In the genomic region with DNA sequence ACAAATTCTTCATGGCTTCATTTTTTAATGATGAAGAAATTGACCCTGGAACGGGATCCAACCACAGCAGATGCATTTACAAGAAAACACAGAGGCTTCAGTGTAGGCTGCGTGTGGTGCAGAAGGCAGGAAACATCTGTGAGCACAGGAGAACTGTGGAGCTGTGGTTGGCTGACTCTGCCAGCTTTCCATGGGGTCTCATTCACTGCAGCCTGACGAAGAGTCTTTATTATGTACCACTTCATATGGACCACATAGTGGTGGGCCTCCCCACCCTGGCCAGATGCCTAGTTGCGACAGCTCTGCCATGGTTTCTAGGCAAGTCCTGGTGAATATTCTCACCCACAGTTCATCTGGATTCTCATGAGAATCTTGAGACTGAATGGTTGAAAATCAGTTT, we compare ENCODE assay signal across 15 mouse cellular contexts.
DNase-seq lines count a peak whose midpoint lies in the region; ATAC-seq lines count a peak whose summit lies in the region.
"Had no signal": no experiment of that assay in that cellular context is flagged by ENCODE, and none has a peak within 500 bp of the region (broad histone marks: within the 10 kb centered on the region; RNA-seq: fewer than 3 reads in every experiment).

No protein-coding gene starts in this region.

- H3K4me1 ChIP-seq in hindbrain, embryonic 16.5 days (ENCODE audit: control insufficient read depth, insufficient read depth, low read depth, low read length): no peaks in the 10 kb centered on the region
- H3K4me1 ChIP-seq in hindbrain, embryonic 12.5 days: no peaks in the 10 kb centered on the region
- H3K4me1 ChIP-seq in midbrain, embryonic 15.5 days: no peaks in the 10 kb centered on the region
- H3K4me1 ChIP-seq: liver, embryonic 13.5 days; midbrain, embryonic 12.5 days; neural tube, embryonic 12.5 days had no signal

- DNase-seq in thymus, postnatal 0 days (ENCODE audit: low spot score): peak; percentile 26
- no peak for DNase-seq in thymus, adult 18-20 months
- peak; percentile 5 to 13 for DNase-seq in layer of hippocampus, postnatal 14 days (ENCODE audit: low spot score in 2 of 2)
- DNase-seq in adrenal gland, adult 8-10 months: no peak
- DNase-seq: cerebellum, adult 2 months; liver, embryonic 13.5 days; retina, postnatal 1 day had no signal

- 59% methylated on average over 4 of the region's 4 CpGs for WGBS in hindbrain, embryonic 16.5 days
- WGBS in hindbrain, embryonic 12.5 days: 66% methylated on average over 4 of the region's 4 CpGs
- 77% methylated on average over 4 of the region's 4 CpGs for WGBS in midbrain, embryonic 15.5 days

- peak; percentile 78 for ATAC-seq in hindbrain, embryonic 16.5 days
- no peak for ATAC-seq in hindbrain, embryonic 12.5 days (ENCODE audit: low FRiP score)
- peak; percentile 99 for ATAC-seq in megakaryocyte progenitor cell, adult 5-6 weeks (replicated peaks; ENCODE audit: poor library complexity)
- no peak for ATAC-seq in midbrain, embryonic 15.5 days (replicated peaks)

- no peak overlapping the region for H3K9ac ChIP-seq in hindbrain, embryonic 16.5 days (ENCODE audit: low read depth, low read length)
- H3K9ac ChIP-seq in hindbrain, embryonic 12.5 days: no peak overlapping the region
- H3K9ac ChIP-seq in midbrain, embryonic 15.5 days: no peak overlapping the region
- H3K9ac ChIP-seq: liver, embryonic 13.5 days; midbrain, embryonic 12.5 days; neural tube, embryonic 12.5 days had no signal

- no peak overlapping the region for H3K27ac ChIP-seq in hindbrain, embryonic 16.5 days (ENCODE audit: low read depth, low read length)
- H3K27ac ChIP-seq in hindbrain, embryonic 12.5 days: no peak overlapping the region
- H3K27ac ChIP-seq in midbrain, embryonic 15.5 days: no peak overlapping the region
- H3K27ac ChIP-seq: left cerebral cortex, adult 2 months; liver, embryonic 13.5 days; midbrain, embryonic 12.5 days; neural tube, embryonic 12.5 days had no signal

- no peak overlapping the region for H3K4me3 ChIP-seq in hindbrain, embryonic 16.5 days (ENCODE audit: low read length)
- no peak overlapping the region for H3K4me3 ChIP-seq in hindbrain, embryonic 12.5 days
- H3K4me3 ChIP-seq in midbrain, embryonic 15.5 days: no peak overlapping the region
- H3K4me3 ChIP-seq: left cerebral cortex, adult 2 months; liver, embryonic 13.5 days; midbrain, embryonic 12.5 days; neural tube, embryonic 12.5 days had no signal

- no peaks in the 10 kb centered on the region for H3K36me3 ChIP-seq in hindbrain, embryonic 16.5 days (ENCODE audit: control insufficient read depth, insufficient read depth, low read length)
- H3K36me3 ChIP-seq in hindbrain, embryonic 12.5 days: no peaks in the 10 kb centered on the region
- H3K36me3 ChIP-seq in midbrain, embryonic 15.5 days (replicated peaks): no peaks in the 10 kb centered on the region
- H3K36me3 ChIP-seq: liver, embryonic 13.5 days; midbrain, embryonic 12.5 days; neural tube, embryonic 12.5 days had no signal

- H3K4me2 ChIP-seq in hindbrain, embryonic 16.5 days (ENCODE audit: low read length): no peak overlapping the region
- H3K4me2 ChIP-seq in hindbrain, embryonic 12.5 days (replicated peaks): no peak overlapping the region
- H3K4me2 ChIP-seq in midbrain, embryonic 15.5 days: no peak overlapping the region
- H3K4me2 ChIP-seq: heart, embryonic 11.5 days; liver, embryonic 13.5 days; midbrain, embryonic 12.5 days; neural tube, embryonic 12.5 days had no signal

- H3K9me3 ChIP-seq in hindbrain, embryonic 16.5 days (ENCODE audit: control insufficient read depth, low read length): no peaks in the 10 kb centered on the region
- H3K9me3 ChIP-seq in hindbrain, embryonic 12.5 days (replicated peaks): no peaks in the 10 kb centered on the region
- H3K9me3 ChIP-seq in midbrain, embryonic 15.5 days: no peaks in the 10 kb centered on the region
- H3K9me3 ChIP-seq: liver, embryonic 13.5 days; midbrain, embryonic 12.5 days; neural tube, embryonic 12.5 days had no signal

- H3K27me3 ChIP-seq in hindbrain, embryonic 16.5 days (replicated peaks; ENCODE audit: control insufficient read depth, insufficient read depth, low read length): no peaks in the 10 kb centered on the region
- H3K27me3 ChIP-seq in hindbrain, embryonic 12.5 days: no peaks in the 10 kb centered on the region
- H3K27me3 ChIP-seq in midbrain, embryonic 15.5 days (replicated peaks): no peaks in the 10 kb centered on the region
- H3K27me3 ChIP-seq: liver, embryonic 13.5 days; midbrain, embryonic 12.5 days; neural tube, embryonic 12.5 days had no signal

Comparison
In these comparisons a context has a peak if more than half of its experiments do, and no peak if none do; other contexts are left out.
1. ATAC-seq: peak in hindbrain, embryonic 16.5 days (single experiment) and megakaryocyte progenitor cell, adult 5-6 weeks (single experiment); none in hindbrain, embryonic 12.5 days (single experiment) and midbrain, embryonic 15.5 days (single experiment).
2. DNase-seq: peak in thymus, postnatal 0 days (single experiment) and layer of hippocampus, postnatal 14 days (2 of 2); none in thymus, adult 18-20 months (0 of 2) and adrenal gland, adult 8-10 months (single experiment).